Mouse (Mus musculus): ENCODE data around the gene Ints7.

GRCm38 (mm10) chr1:191618067-191618766, 42.8 kb downstream of the Ints7 start:
- TF ChIP-seq CTCF (IDR thresholded peaks at IDR 0.05; ENCODE audit: borderline replicate concordance, insufficient read depth, low read length) (no peak), POLR2A (IDR thresholded peaks at IDR 0.05; ENCODE audit: low read depth, low read length) (no peak)

Data from embryonic fibroblast, embryonic 13.5 days (primary cell).